In genomic region chr9:21983911-21984310, GRCm38 (mm10) we compare ENCODE assay signal across 30 mouse cellular contexts. TPM values are rescaled to one million over a fixed set of nuclear protein-coding genes. Genes with fewer than 3 reads are reported as not detected.
DNase-seq lines count a peak whose midpoint lies in the region; ATAC-seq and TF ChIP-seq lines count a peak whose summit lies in the region.
"Had no signal": no experiment of that assay in that cellular context is flagged by ENCODE, and none has a peak within 500 bp of the region (broad histone marks: within the 10 kb centered on the region; RNA-seq: fewer than 3 reads in every experiment).

No protein-coding gene starts in this region.

- no peak overlapping the region for H3K27ac ChIP-seq in midbrain, embryonic 11.5 days (ENCODE audit: low read depth, low read length)
- no peak overlapping the region for H3K27ac ChIP-seq in midbrain, embryonic 13.5 days
- H3K27ac ChIP-seq: embryonic facial prominence, embryonic 13.5 days; embryonic facial prominence, embryonic 15.5 days; forebrain, embryonic 10.5 days; forebrain, embryonic 12.5 days had no signal

- TF ChIP-seq POLR2A in brain, embryonic 14.5 days (IDR thresholded peaks at IDR 0.05; ENCODE audit: borderline replicate concordance, extremely low read depth, insufficient read depth, insufficient read length, poor library complexity, severe bottlenecking) = no peak

- ATAC-seq in midbrain, embryonic 11.5 days (ENCODE audit: low FRiP score) = peak; percentile 35; the same call in 1 of the 2 replicates
- no peak for ATAC-seq in midbrain, embryonic 13.5 days
- ATAC-seq: activated CD4-positive, CD25-positive, alpha-beta regulatory T cell, adult 4 months; CD4-positive, CD25-positive, alpha-beta regulatory T cell, adult 4 months; forebrain, embryonic 14.5 days; Patski had no signal

- no peak overlapping the region for H3K4me3 ChIP-seq in midbrain, embryonic 11.5 days (ENCODE audit: low read depth, low read length)
- no peak overlapping the region for H3K4me3 ChIP-seq in midbrain, embryonic 13.5 days (replicated peaks)
- H3K4me3 ChIP-seq: embryonic facial prominence, embryonic 13.5 days; embryonic facial prominence, embryonic 15.5 days; erythroblast, embryonic 14.5 days; forebrain, embryonic 10.5 days; forebrain, embryonic 12.5 days had no signal

- DNase-seq in midbrain, embryonic 11.5 days (ENCODE audit: low spot score, missing footprints) = no peak
- peak; percentile 34 for DNase-seq in brain, embryonic 14.5 days (ENCODE audit: low read depth)
- peak; percentile 53 for DNase-seq in retina, embryonic 14.5 days (ENCODE audit: low spot score)
- peak; percentile 82 for DNase-seq in retina, postnatal 7 days (ENCODE audit: low read depth, low spot score)
- no peak for DNase-seq in gastrocnemius, postnatal 36 days
- DNase-seq in right cerebral cortex, postnatal 14 days = no peak
- DNase-seq: adrenal gland, adult 8-10 months; adrenal gland, postnatal 14 days; adrenal gland, postnatal 36 days; B cell, adult 2 months; cerebellum, adult 11 months; cerebellum, adult 18-20 months; cerebellum, adult 8-10 months; cerebellum, adult 9-11 months; cerebellum, postnatal 14 days; cerebellum, postnatal 36 days; embryo, embryonic 11 days had no signal

- H3K27me3 ChIP-seq in midbrain, embryonic 11.5 days (ENCODE audit: control insufficient read depth, insufficient read depth, low read length) = peaks cover 33% of the 10 kb centered on the region
- H3K27me3 ChIP-seq in midbrain, embryonic 13.5 days = peaks cover 40% of the 10 kb centered on the region
- H3K27me3 ChIP-seq: Patski had no signal

- TF ChIP-seq CTCF in brain, embryonic 14.5 days (IDR thresholded peaks at IDR 0.05; ENCODE audit: borderline replicate concordance, extremely low read depth, insufficient read depth, insufficient read length) = no peak

- H3K36me3 ChIP-seq in midbrain, embryonic 11.5 days (ENCODE audit: control insufficient read depth, insufficient read depth, low read length) = no peaks in the 10 kb centered on the region
- no peaks in the 10 kb centered on the region for H3K36me3 ChIP-seq in midbrain, embryonic 13.5 days
- H3K36me3 ChIP-seq: embryonic facial prominence, embryonic 13.5 days; embryonic facial prominence, embryonic 15.5 days; forebrain, embryonic 12.5 days; G1E had no signal

- H3K9ac ChIP-seq in midbrain, embryonic 11.5 days (ENCODE audit: low read length) = no peak overlapping the region
- no peak overlapping the region for H3K9ac ChIP-seq in midbrain, embryonic 13.5 days (replicated peaks)
- H3K9ac ChIP-seq: embryonic facial prominence, embryonic 13.5 days; embryonic facial prominence, embryonic 15.5 days; forebrain, embryonic 12.5 days had no signal

- no peaks in the 10 kb centered on the region for H3K9me3 ChIP-seq in midbrain, embryonic 11.5 days (ENCODE audit: control insufficient read depth, low read length)
- no peaks in the 10 kb centered on the region for H3K9me3 ChIP-seq in midbrain, embryonic 13.5 days
- H3K9me3 ChIP-seq: embryonic facial prominence, embryonic 13.5 days; embryonic facial prominence, embryonic 15.5 days; forebrain, embryonic 10.5 days; forebrain, embryonic 12.5 days; G1E had no signal

- intact Hi-C loops in gastrocnemius, postnatal 36 days (cut with DNase I) = no loop called here

- no peak overlapping the region for H3K4me2 ChIP-seq in midbrain, embryonic 11.5 days
- H3K4me2 ChIP-seq in midbrain, embryonic 13.5 days (replicated peaks) = no peak overlapping the region
- H3K4me2 ChIP-seq: embryonic facial prominence, embryonic 13.5 days; embryonic facial prominence, embryonic 15.5 days; forebrain, embryonic 12.5 days had no signal

- H3K4me1 ChIP-seq in midbrain, embryonic 11.5 days (ENCODE audit: control insufficient read depth, insufficient read depth, low read length) = peaks cover 16% of the 10 kb centered on the region
- peaks cover 21% of the 10 kb centered on the region for H3K4me1 ChIP-seq in midbrain, embryonic 13.5 days (replicated peaks)

- 4% methylated on average over 3 of the region's 3 CpGs for WGBS in midbrain, embryonic 11.5 days
- WGBS in midbrain, embryonic 13.5 days = 9% methylated on average over 3 of the region's 3 CpGs

RNA-seq across cellular contexts. Expression of gene Rgl3, which starts 5.3 kb away (rescaled TPM):
- 0.97 and 2.2 TPM in 2 replicates for polyA plus RNA-seq in midbrain, embryonic 11.5 days (2014; fragmentation: Nextera tagmentation; extraction: Ambion mirVana)
- polyA plus RNA-seq in midbrain, embryonic 13.5 days (2015; fragmentation: Nextera tagmentation; extraction: Ambion mirVana) = 1.0 and 1.4 TPM in 2 replicates
- polyA plus RNA-seq in brain, embryonic 14.5 days (2012; rRNA removed) = 1.8 and 2.3 TPM in 2 replicates
- total RNA-seq in gastrocnemius, postnatal 36 days (2021) = under 1 TPM; 0.28 to 0.42 TPM
- total RNA-seq: CH12.LX; common myeloid progenitor, adult 5-6 weeks had no signal
- polyA plus RNA-seq: activated CD4-positive, CD25-positive, alpha-beta regulatory T cell, adult 4 months; CD4-positive, CD25-positive, alpha-beta regulatory T cell, adult 4 months; G1E had no signal

RNA-seq across cellular contexts. Expression of gene Ccdc151, which starts 18.5 kb away (rescaled TPM):
- 4.7 and 6.3 TPM in 2 replicates for polyA plus RNA-seq in midbrain, embryonic 11.5 days (2014; fragmentation: Nextera tagmentation; extraction: Ambion mirVana)
- 3.9 and 4.9 TPM in 2 replicates for polyA plus RNA-seq in midbrain, embryonic 13.5 days (2015; fragmentation: Nextera tagmentation; extraction: Ambion mirVana)
- polyA plus RNA-seq in brain, embryonic 14.5 days (2012; rRNA removed) = 5.2 and 6.7 TPM in 2 replicates
- under 1 TPM in 1 of 2 experiments, not detected in 1; 0.25 TPM for total RNA-seq in gastrocnemius, postnatal 36 days (2021)
- total RNA-seq: common myeloid progenitor, adult 5-6 weeks had no signal
- polyA plus RNA-seq: activated CD4-positive, CD25-positive, alpha-beta regulatory T cell, adult 4 months; CD4-positive, CD25-positive, alpha-beta regulatory T cell, adult 4 months had no signal

RNA-seq across cellular contexts. Expression of gene Prkcsh, which starts 18.7 kb away (rescaled TPM):
- 85.5 and 86.9 TPM in 2 replicates for polyA plus RNA-seq in midbrain, embryonic 11.5 days (2014; fragmentation: Nextera tagmentation; extraction: Ambion mirVana)
- 94.7 and 99.3 TPM in 2 replicates for polyA plus RNA-seq in midbrain, embryonic 13.5 days (2015; fragmentation: Nextera tagmentation; extraction: Ambion mirVana)
- polyA plus RNA-seq in brain, embryonic 14.5 days (2012; rRNA removed) = 121 and 126 TPM in 2 replicates
- 10 to 100 TPM; 27.4 to 27.6 TPM for total RNA-seq in gastrocnemius, postnatal 36 days (2021)

RNA-seq across cellular contexts. Expression of gene Epor, which starts 20.6 kb away (rescaled TPM):
- polyA plus RNA-seq in midbrain, embryonic 11.5 days (2014; fragmentation: Nextera tagmentation; extraction: Ambion mirVana) = 3.4 and 5.2 TPM in 2 replicates
- 1.4 and 2.5 TPM in 2 replicates for polyA plus RNA-seq in midbrain, embryonic 13.5 days (2015; fragmentation: Nextera tagmentation; extraction: Ambion mirVana)
- 2.1 and 2.3 TPM in 2 replicates for polyA plus RNA-seq in brain, embryonic 14.5 days (2012; rRNA removed)
- under 1 TPM; 0.23 to 0.59 TPM for total RNA-seq in gastrocnemius, postnatal 36 days (2021)
- polyA plus RNA-seq: CD4-positive, CD25-positive, alpha-beta regulatory T cell, adult 4 months had no signal

RNA-seq across cellular contexts. Expression of gene Swsap1, which starts 28.4 kb away (rescaled TPM):
- polyA plus RNA-seq in midbrain, embryonic 11.5 days (2014; fragmentation: Nextera tagmentation; extraction: Ambion mirVana) = 20.3 and 22.3 TPM in 2 replicates
- 9.8 and 12.6 TPM in 2 replicates for polyA plus RNA-seq in midbrain, embryonic 13.5 days (2015; fragmentation: Nextera tagmentation; extraction: Ambion mirVana)
- 7.3 and 8.7 TPM in 2 replicates for polyA plus RNA-seq in brain, embryonic 14.5 days (2012; rRNA removed)
- 1 to 10 TPM; 1.4 to 2.2 TPM for total RNA-seq in gastrocnemius, postnatal 36 days (2021)

Comparison
In these comparisons a context has a peak if more than half of its experiments do, and no peak if none do; other contexts are left out.
1. DNase-seq: peak in brain, embryonic 14.5 days (single experiment), retina, embryonic 14.5 days (single experiment) and retina, postnatal 7 days (single experiment); none in midbrain, embryonic 11.5 days (single experiment), gastrocnemius, postnatal 36 days (0 of 2) and right cerebral cortex, postnatal 14 days (single experiment).